Mouse (Mus musculus) myocyte (in vitro differentiated cells): Measurements from ENCODE around the gene Defb48. TPM values are rescaled to one million over a fixed set of nuclear protein-coding genes. Genes with fewer than 3 reads are reported as not detected.

Experiments
- H3K27me3 ChIP-seq: one replicate; pipeline ENCODE4 v1.6.1; 2011; ENCODE audit not compliant: control insufficient read depth, insufficient read depth, insufficient read length
- H3K36me3 ChIP-seq: one replicate; pipeline ENCODE4 v1.6.1; 2011; ENCODE audit not compliant: control insufficient read depth, insufficient read depth
- H3K4me2 ChIP-seq: one replicate; pipeline ENCODE4 v1.6.1; 2011; ENCODE audit warnings: low read depth, control low read depth
- H3K4me3 ChIP-seq: one replicate; pipeline ENCODE4 v1.5.1; 2011; ENCODE audit warnings: mild to moderate bottlenecking, control low read depth, moderate library complexity
- H3K79me2 ChIP-seq: one replicate; pipeline ENCODE4 v1.6.1; 2011; ENCODE audit not compliant: control insufficient read depth, insufficient read depth
- H3ac ChIP-seq: one replicate; pipeline ENCODE4 v1.6.1; 2011; ENCODE audit not compliant: control insufficient read depth, insufficient read length
- CEBPB ChIP-seq: IDR thresholded peaks from 2 replicates; pipeline ENCODE4 v1.6.1; 2011; ENCODE audit warnings: mild to moderate bottlenecking, moderate library complexity; ENCODE audit not compliant: poor library complexity, insufficient read depth, severe bottlenecking
- E2F4 ChIP-seq: IDR thresholded peaks from one replicate; pipeline ENCODE4 v1.6.1; 2011; ENCODE audit warnings: mild to moderate bottlenecking, control low read depth, moderate library complexity; ENCODE audit not compliant: insufficient read depth
- MAX ChIP-seq: IDR thresholded peaks from one replicate; pipeline ENCODE4 v1.6.1; 2011; ENCODE audit warnings: low read depth, mild to moderate bottlenecking, control low read depth
- MYOD1 ChIP-seq, 3 experiments: IDR thresholded peaks; one replicate each; pipeline ENCODE4 v1.6.1; 2011; ENCODE audit warnings: control low read depth in 2 of 3, low read depth in 2 of 3, mild to moderate bottlenecking in 2 of 3, moderate library complexity in 1 of 3; ENCODE audit not compliant: insufficient read length in 2 of 3, control insufficient read depth in 1 of 3
- MYOG ChIP-seq, 3 experiments: IDR thresholded peaks; one replicate each; pipeline ENCODE4 v1.6.1; 2011; ENCODE audit warnings: control low read depth in 2 of 3, low read depth in 2 of 3, mild to moderate bottlenecking in 2 of 3; ENCODE audit not compliant: insufficient read length in 2 of 3, control insufficient read depth in 1 of 3, insufficient read depth in 1 of 3
- POLR2A ChIP-seq: IDR thresholded peaks from one replicate; pipeline ENCODE4 v1.6.1; 2011; ENCODE audit warnings: low read depth, mild to moderate bottlenecking, control low read depth, moderate library complexity; ENCODE audit not compliant: insufficient read length
- POLR2AphosphoS2 ChIP-seq: IDR thresholded peaks from one replicate; pipeline ENCODE4 v1.6.1; 2011; ENCODE audit warnings: low read depth, control low read depth; ENCODE audit not compliant: insufficient read length
- REST ChIP-seq: IDR thresholded peaks from one replicate; pipeline ENCODE4 v1.6.1; 2011; ENCODE audit warnings: mild to moderate bottlenecking, control low read depth, moderate library complexity; ENCODE audit not compliant: insufficient read depth, insufficient read length
- TCF12 ChIP-seq: IDR thresholded peaks from one replicate; pipeline ENCODE4 v1.6.1; 2011; ENCODE audit warnings: mild to moderate bottlenecking, control low read depth; ENCODE audit not compliant: poor library complexity, insufficient read depth, severe bottlenecking
- TCF3 ChIP-seq: IDR thresholded peaks from one replicate; pipeline ENCODE4 v1.6.1; 2011; ENCODE audit warnings: low read depth, control low read depth; ENCODE audit not compliant: insufficient read length
- USF1 ChIP-seq: IDR thresholded peaks from one replicate; pipeline ENCODE4 v1.6.1; 2011; ENCODE audit warnings: low read depth, mild to moderate bottlenecking, control low read depth, moderate library complexity
- polyA plus RNA-seq: library from polyadenylated mRNA; unstranded; fragments of >200 nt; fragmentation: generic; extraction: Trizol; gene quantifications from one replicate; pipeline ENCODE4 v1.2.1, GENCODE M21; 2012; ENCODE audit warnings: missing spikeins

Defb48 gene
- polyA plus RNA-seq, 1 experiment = 0.13 TPM

DNA sequence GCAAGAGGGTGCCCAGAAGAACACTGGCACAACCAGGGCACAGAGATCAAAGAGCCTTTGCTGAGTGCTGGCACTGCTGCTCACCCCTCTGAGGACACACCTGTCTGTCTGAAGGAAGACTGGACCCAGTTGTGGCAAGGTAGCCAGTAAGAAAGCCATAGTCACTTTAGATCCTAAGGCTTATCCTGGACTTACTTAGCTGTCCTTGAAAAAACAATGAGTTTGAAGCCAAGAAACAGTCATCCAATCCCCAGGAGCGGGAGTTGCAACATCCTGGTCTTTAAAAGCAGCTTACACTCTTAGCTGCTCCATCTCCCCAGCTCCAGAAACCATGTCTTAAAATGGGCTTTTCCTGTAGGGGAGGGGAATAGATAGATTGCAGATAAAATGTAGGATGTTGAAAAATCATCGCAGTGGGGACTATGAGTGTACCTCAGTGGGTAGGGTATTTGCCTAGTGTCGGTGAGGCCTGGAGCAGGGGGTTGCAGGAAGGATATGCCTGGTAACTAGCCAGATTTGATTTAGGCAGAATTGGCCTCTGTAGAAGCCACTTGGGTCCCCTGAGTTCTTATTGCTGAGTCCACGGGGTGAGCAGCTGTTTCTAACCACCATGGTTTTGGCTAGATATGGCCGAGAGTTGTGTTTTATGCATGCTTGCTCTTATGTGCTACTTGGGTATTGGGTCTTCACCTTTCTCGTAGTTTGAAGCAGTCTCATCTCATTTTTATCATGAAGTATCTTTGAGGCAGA is 47.5 kb downstream of the Defb48 start:
- no peak overlapping the region for H3K4me2 ChIP-seq
- no peaks in the 10 kb centered on the region for H3K36me3 ChIP-seq
- no peak overlapping the region for H3K4me3 ChIP-seq
- TF ChIP-seq TCF12 = no peak
- no peak for TF ChIP-seq E2F4
- no peaks in the 10 kb centered on the region for H3K27me3 ChIP-seq
- H3ac ChIP-seq = no peak overlapping the region
- peaks cover 2% of the 10 kb centered on the region for H3K79me2 ChIP-seq

- no peaks in the 10 kb centered on the region for H3K79me2 ChIP-seq
- H3K4me3 ChIP-seq = no peak overlapping the region
- TF ChIP-seq REST (no peak), CEBPB (no peak), MAX (no peak), E2F4 (no peak), USF1 (no peak), MYOG (IDR thresholded peaks at IDR 0.05; ENCODE audit: control insufficient read depth in 1 of 3, insufficient read depth in 1 of 3, insufficient read length in 2 of 3, low read depth in 2 of 3) (no peak), POLR2AphosphoS2 (no peak), MYOD1 (IDR thresholded peaks at IDR 0.05; ENCODE audit: control insufficient read depth in 1 of 3, insufficient read length in 2 of 3, low read depth in 2 of 3) (no peak), POLR2A (no peak), TCF3 (no peak)
Observed at GRCm38 (mm10) chr14:62935361-62935760, 48.9 kb downstream of the Defb48 start.

GRCm38 (mm10) chr14:62928101-62928541 is 56.2 kb downstream of the Defb48 start:
- Histone ChIP-seq H3K36me3 (peaks cover 12% of the 10 kb centered on the region), H3K27me3 (no peaks in the 10 kb centered on the region), H3K79me2 (no peaks in the 10 kb centered on the region), H3K4me3 (no peak overlapping the region), H3K4me2 (no peak overlapping the region), H3ac (no peak overlapping the region)
- TF ChIP-seq POLR2AphosphoS2 = no peak
- TF ChIP-seq CEBPB = no peak
- no peak for TF ChIP-seq MYOG (IDR thresholded peaks at IDR 0.05; ENCODE audit: control insufficient read depth in 1 of 3, insufficient read depth in 1 of 3, insufficient read length in 2 of 3, low read depth in 2 of 3)
- TF ChIP-seq REST = no peak
- TF ChIP-seq E2F4 = no peak
- no peak for TF ChIP-seq MAX

More at GRCm38 (mm10) chr14:62935361-62935760, 48.9 kb downstream of the Defb48 start:
- no peaks in the 10 kb centered on the region for H3K36me3 ChIP-seq
- H3ac ChIP-seq = no peak overlapping the region
- no peak overlapping the region for H3K4me2 ChIP-seq
- no peaks in the 10 kb centered on the region for H3K27me3 ChIP-seq

Other genes starting within 250 kb of the Defb48 start
- 7.2 TPM for gene Ints6, start 223.3 kb downstream of the Defb48 start, polyA plus RNA-seq
- gene Wdfy2, start 146.8 kb downstream of the Defb48 start, polyA plus RNA-seq = 4.4 TPM
- 0.26 TPM for gene Defb47, start 13.6 kb upstream of the Defb48 start, polyA plus RNA-seq
- not detected for gene Defb43, start 27.3 kb upstream of the Defb48 start, polyA plus RNA-seq
- gene Defb42, start 62.5 kb upstream of the Defb48 start, polyA plus RNA-seq = 0.40 TPM
- gene Defb30, start 65.5 kb upstream of the Defb48 start, polyA plus RNA-seq = not detected